Mouse (Mus musculus): ENCODE measurements around the gene Fam122a.

Fam122a gene

GRCm38 (mm10) chr19:24431381-24431780 is 45.8 kb downstream of the Fam122a start:
- no peak for DNase-seq (ENCODE audit: low spot score)

- no peak for DNase-seq (ENCODE audit: low spot score)
Observed at GRCm38 (mm10) chr19:24428011-24428410, 49.1 kb downstream of the Fam122a start.

- peak; percentile 34 for DNase-seq (ENCODE audit: low spot score)
Observed at GRCm38 (mm10) chr19:24427258-24427657, 49.9 kb downstream of the Fam122a start.

DNA sequence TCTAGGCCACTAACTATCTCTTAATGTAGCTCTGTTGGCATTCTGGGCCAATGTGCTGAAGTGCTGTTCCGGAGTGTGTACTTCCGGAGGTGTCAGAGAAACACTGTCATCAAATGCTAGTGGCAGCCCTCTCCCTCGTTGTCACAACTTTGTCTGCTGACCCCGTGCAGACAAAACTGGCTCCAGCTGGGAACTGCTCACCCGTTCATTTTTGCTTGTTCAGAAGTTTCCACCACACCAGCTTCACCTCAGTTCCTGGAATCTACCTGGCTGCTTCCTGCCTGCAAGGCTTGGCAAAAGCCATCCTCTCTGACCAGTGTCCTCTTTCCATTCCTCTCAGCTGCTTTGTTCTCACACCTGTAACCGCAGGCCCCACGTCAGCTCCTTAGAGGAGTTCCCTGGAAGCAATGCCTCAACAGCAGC is 50.4 kb downstream of the Fam122a start:
- peak; percentile 24 for DNase-seq (ENCODE audit: low spot score)

All from lung, postnatal 25 days (tissue).